Mouse (Mus musculus): ENCODE data around the gene Pidd1.

The Pidd1 gene

DNA sequence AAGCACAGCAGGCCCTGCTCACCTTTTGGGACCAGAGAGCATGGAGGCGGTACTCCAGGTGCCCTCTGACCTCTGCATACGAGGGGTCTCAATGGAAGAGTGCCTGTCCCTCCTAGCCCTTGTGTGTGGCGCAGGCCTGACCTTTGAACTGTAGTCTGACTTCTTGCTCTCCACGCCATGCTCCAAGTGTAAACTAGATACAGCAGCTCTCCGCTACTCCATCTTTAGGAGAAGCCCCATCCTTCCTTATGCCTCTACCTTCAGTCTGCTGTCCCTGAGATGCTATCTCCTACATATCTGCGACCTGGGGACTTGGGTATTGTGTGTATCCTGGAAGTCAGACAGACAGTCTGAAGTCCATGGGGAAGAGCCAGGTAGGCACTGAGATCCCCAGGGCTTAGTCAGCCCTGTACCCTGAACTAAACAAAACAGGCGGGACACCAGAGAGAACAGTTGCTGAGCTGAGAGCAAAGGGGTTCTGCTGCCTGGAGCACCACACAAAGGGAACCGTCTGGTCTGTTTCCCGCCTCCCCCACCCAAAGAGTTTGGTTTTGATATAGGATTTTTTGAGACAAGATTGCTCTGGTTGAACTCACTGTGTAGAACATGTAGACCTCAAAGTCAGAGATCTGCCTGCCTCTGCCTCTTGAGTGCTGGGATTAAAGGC lies 7.8 kb downstream of the Pidd1 start:
- DNase-seq (ENCODE audit: low spot score): no peak

GRCm38 (mm10) chr7:141435129-141435855 lies 8.5 kb downstream of the Pidd1 start:
- no peak for DNase-seq (ENCODE audit: low spot score)

DNA sequence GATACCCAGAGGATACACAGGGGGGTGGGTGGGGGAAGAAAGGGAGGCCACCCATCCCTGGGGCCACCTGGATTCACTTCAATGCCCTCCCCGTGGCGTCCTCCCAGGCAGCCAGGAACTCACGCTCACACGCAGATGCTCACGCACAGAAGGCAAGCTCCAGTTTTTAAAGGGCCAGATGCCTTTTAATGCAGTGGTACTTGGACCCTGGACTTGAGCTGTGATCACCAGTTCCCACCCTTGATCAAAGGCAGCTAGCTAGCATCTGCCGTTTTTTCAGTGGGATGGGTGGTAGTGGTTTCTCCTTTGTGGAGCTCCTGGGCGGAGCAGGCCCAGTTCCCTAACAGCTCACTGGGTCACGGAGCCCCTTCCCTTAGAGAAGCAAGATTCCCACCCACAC lies 9.4 kb downstream of the Pidd1 start:
- DNase-seq (ENCODE audit: low spot score): no peak

GRCm38 (mm10) chr7:141433517-141434400 lies 10.1 kb downstream of the Pidd1 start:
- no peak for DNase-seq (ENCODE audit: low spot score)

GRCm38 (mm10) chr7:141432741-141433516 lies 10.9 kb downstream of the Pidd1 start:
- DNase-seq (ENCODE audit: low spot score): no peak

GRCm38 (mm10) chr7:141432186-141432611 lies 11.6 kb downstream of the Pidd1 start:
- no peak for DNase-seq (ENCODE audit: low spot score)

DNA sequence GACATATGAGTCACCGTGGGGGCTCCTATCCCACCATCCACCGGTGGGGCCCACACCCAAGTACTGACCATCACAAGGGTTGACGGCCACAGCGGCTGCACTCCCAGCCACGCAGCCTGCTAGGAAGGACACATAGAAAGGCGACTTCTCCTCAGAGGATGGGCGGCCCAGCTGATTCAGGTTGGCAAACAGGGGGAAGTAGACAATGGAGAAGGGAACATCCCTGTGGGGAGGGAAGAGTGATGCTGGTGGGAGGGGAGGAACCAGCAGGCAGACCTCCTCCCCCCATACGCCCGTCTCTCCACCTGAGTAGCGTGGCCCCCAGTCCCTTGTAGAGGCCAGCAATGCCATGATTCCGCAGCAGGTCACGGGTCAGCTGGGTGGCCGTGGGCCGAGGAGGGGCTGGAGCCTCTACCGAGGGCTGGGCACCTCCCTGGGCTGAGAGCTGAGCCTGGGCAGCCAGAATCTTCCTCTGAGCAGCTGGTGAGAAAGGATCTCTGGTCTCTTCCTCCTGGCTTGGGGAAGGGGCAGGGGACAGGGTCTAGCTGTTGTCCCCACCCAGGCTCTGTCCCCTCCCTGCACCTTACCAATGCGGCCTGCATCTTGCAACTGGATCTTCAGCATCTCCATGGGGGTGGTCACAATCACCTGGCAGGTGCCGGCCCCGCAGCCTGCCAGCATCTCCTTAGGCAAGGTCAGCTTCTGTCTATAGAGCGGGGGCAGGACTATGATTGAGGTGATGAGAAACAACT lies 12.2 kb downstream of the Pidd1 start:
- DNase-seq (ENCODE audit: low spot score): no peak

DNA sequence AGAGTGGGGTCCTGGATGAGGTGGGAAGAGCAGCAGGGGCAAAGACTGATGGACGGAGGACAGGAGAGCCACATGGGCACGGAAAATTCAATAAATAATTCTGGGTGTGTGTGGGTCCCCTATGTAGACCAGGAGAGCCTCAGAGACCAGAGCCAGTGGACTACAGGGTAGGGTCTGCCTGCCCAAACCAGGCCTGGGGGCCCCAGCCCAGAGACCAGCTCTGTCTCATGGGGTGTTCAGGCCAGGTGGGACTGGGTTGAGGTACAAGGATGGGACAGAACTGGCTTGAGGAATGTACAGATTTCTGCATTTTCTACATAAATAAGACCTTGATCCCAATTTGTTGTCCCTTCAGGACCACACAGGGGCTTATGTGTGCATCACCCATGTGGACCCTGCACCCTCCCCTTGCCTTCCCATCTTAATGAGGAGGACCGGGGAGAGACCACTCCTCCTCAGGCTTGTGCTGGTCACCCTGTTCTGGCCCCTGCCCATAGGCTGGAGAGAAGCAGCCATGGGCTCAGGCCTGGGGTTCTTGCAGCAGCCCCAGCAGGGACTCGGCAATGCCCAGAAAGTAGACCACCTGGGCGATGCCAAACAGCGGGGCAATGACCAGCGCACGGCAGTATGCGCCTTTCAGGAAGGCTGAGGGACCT lies 13.1 kb downstream of the Pidd1 start:
- DNase-seq (ENCODE audit: low spot score): no peak

DNA sequence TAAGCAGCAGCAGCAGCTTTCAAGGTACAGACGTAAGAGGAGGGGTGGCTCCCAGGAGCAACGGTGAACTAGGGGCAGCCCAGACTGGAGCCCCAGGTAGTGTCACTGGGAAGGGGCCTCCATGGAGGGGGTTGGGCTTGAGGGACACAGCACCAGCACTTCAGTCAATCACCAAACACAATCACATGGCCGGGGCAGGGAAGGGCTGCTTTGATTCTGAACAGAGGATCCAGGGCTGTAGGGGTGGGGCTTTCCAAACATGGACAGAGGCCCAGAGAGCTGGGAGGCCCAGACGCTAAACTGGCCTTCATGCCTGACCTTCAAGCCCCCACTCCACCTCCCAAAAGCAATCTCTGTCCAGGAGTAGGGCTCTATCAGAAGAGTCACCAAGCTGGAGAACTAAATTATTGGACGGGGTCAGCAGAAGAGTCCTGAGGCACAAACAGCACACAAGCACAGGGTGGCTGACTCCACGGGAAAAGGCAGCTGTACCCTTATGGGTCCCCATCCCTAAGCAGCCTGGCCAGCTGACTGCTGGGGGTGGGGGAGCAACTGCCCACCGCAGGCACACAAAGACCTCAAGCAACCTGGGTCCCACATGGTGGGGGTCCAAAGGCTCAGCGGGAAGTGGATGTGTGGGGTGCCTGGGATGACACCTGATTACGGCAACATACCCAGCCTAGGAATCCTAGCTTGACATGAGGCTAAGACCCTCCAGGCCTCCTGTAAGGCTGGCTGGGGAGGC lies 13.8 kb downstream of the Pidd1 start:
- no peak for DNase-seq (ENCODE audit: low spot score)

DNA sequence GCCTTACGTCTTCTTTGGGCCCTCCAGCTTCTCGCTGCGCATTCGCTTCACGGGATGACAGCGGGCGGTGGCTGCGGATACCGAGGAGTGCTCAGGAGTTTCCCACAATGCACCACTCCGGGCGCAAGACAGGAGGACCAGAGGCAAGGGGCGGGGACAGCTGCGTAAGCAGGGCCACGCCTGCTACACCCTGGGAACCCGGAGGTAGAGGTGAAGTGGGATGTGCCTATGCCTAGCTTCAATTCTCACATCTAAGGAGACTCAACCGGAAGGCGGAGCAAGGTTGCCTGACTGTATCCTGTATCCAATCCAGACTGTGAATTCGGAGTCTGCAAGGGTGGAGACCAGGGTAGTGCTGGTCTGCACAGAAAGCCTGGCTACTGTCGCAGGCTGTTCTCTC lies 14.5 kb downstream of the Pidd1 start, which contains the start of gene Cend1:
Gene Cend1 (minus strand): TSS at position 182 of the 400 bp plus-strand sequence.
- DNase-seq (ENCODE audit: low spot score): no peak

DNA sequence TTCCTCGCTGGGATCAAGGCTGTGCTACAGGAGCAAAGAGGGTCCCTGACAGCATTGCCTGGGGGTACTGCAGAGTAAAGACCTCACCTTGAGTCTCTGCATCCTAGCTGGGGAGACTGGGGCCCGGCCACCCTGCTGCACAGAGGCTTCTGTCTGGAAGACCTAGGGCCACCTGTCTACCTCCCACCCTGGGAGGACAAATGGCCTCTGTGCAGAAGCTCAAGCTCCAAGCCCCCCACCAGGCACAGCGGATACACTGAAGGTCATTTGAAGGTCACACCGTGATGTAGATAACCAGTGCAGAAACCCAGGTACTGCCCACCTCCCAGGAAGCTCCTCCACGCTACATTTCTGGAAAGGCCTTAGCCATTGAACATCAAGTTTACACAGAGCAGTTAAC lies 15.1 kb downstream of the Pidd1 start:
- no peak for DNase-seq (ENCODE audit: low spot score)

GRCm38 (mm10) chr7:141426948-141427730 lies 16.7 kb downstream of the Pidd1 start:
- no peak for DNase-seq (ENCODE audit: low spot score)

DNA sequence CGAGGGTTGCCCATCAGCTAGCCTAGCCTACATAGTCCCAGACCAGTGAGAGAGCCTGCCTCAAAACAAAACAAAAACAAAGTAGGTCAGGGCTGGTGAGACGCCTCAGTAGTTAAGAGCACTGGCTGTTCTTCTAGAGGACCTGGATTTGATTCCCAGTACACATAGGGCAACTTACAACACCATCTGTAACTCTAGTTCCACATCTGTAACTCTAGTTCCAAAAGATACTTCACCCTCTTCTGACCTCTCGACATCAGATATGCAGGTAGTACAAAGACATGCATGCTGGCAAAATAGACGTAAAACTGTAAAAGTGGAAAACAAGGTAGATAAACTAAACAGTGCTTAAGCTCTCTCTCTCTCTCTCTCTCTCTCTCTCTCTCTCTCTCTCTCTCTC lies 20.0 kb downstream of the Pidd1 start:
- no peak for DNase-seq (ENCODE audit: low spot score)

DNA sequence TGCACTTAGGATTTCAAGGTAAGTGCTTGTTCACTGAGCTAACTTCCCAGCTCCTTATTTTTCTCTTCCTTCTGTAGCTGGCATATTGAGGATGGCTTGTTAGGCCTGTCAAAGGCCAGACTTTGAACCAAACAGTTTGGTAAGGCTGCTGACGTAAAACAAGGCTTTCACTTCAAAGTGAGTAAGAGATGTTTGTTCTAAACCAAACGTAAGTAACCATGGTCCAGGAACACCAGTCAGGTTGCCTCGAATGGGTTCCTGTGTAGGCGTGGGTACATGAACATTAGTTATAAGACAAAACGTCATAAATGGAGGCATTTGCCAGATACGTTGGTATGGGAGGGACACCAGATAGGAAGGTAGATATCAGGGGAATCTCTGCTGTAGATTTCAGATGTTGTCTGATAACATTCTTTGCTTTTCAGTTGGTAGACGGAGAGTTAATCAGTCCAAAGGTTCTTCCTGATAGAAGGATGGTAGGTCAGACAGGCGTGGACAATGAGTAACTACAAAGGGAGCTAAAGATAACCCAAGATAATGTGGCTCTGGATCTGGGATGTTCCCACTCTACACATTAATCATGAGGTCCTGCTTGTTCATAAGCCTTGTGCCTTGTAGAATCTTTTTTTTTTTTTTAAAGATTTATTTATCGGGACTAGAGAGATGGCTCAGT lies 23.7 kb downstream of the Pidd1 start:
- DNase-seq (ENCODE audit: low spot score): no peak

DNA sequence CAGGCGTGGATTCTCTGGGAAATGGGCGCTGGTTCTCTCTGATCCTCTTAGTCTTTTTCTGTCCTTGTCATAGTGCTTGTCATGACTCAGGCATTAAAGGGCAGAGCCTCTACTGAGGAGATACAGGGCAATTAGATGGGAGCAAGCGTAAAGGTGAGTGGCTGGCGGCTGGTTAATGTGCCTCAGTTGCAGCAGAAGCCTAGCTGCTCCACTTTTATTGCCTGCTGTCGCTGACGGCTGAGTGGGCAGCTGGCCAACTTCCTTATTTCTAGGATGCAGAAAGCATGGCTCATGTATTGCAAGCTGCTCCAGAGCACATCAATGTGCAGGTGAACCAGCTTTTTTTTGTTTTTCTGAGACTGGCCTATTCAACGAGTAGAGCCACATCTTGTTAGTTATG lies 24.9 kb downstream of the Pidd1 start:
- no peak for DNase-seq (ENCODE audit: low spot score)

DNA sequence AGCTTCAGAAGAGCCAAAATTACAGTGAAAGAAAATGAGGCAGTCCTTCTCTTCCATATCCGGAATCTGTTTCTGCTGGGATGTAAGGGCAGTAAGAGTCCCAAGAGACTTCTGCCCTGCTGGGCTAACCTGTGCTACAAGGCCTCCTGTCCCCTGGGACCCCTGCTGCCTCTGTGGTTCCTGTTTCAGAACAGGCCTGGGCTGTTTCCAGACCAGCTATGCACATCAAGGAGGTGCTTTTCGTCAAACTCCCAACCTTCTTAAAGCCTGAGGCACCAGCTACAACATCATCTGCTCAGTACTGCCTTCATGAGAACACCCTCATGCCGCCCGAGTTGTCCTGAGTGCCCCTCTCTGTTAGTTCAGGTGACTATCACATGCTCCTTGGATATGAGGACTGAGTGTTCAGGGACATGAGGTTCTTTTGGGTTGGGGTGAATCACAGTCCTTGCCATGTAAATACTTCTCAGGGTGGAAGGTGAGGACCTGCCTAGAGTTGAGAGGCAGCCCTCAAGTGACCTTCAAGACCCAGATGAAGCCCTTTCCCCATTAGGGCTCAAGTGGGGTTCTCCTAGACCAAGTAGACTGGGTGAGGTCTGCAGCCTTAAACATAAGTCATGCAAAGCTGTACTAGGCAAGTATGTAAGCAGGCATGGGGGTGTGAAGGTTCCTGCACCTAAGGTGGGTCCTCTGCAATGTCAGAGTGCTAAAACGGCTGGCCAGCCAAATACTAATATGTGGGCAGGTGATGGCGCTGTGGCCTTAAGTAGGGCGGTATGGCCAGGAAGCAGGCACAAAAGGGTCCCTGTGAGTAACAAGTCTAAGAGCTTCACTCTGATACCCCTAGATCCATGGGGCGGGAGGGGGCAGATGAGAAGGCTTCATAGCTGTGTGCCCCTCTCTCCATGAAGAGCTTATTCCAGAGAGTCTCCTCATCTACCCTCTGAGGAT lies 25.8 kb downstream of the Pidd1 start:
- DNase-seq (ENCODE audit: low spot score): no peak

- DNase-seq (ENCODE audit: low spot score): no peak
Observed at GRCm38 (mm10) chr7:141416144-141416841, 27.5 kb downstream of the Pidd1 start.
